Mouse (Mus musculus): ENCODE measurements around the gene Git1. TPM values are rescaled to one million over a fixed set of nuclear protein-coding genes. Genes with fewer than 3 reads are reported as not detected.

Git1 gene
- polyA plus RNA-seq (2015; fragmentation: Nextera tagmentation; extraction: Ambion mirVana) = 2.1 and 2.5 TPM in 2 replicates

DNA sequence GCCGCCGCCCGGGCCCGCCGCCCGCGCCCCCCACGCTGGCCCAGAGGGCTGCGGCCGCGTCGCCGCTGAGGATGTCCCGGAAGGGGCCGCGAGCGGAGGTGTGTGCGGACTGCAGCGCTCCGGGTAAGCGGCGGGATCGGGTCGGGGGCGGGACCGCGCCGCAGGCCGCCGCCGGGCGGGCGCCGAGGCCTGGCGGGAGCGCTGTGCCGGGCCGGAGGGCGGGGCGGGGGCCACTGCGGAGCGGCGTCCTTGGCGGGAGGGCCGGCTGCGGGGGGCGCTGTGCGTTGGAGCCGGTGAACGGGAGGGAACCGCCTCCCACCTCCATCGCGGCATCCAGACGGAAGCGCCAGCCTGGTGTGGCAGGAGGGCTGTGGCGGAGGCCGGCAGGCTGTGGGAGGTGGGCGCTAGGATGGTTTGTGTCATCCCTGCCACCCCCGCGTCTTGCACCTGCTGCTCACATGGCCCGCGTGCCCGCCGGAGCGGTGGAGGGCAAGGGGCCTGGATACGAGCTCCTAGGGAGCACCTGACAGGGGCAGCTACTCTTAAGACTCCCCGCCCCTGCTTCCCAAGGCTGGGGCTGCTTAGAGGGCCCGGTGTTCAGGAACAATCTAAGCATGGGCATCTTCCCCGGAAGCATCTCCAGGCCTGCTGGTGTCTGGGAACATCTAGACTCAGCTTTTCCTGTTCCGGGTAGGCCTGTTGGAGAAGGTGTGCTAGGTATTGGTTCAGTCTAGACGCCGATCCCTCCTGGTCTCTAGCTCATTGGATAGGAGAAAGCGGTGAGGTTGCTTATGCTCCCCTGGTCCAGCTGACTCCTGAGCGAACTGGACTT lies at the start of gene Git1:
Gene Git1 (plus strand): TSS at position 51 of the 832 bp plus-strand sequence.
- WGBS (ENCODE audit: insufficient replicate concordance) = 3% methylated on average over 28 of the region's 74 CpGs
- peak; percentile 60 for DNase-seq

DNA sequence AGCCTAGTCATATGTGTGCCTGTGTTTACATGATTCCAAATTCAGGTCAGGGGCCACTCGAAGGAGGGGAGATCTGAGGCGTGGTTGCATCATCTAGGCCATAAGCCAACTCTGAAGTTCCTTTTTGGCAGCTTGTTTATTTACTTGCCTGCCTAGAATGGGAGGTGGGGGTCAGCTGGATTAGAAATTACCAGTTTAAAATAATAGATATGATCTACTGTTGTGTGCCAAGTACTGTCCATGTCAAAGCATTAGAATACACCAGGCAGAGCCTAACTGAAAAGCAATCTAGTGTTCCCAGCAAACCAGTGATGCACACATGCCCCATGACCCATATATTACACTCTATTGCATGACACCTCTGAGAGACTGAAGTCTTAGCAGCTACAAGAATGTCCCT lies 48.4 kb upstream of the Git1 start:
- Histone ChIP-seq H3K36me3 (replicated peaks; ENCODE audit: insufficient read depth, low read length) (peaks cover 10% of the 10 kb centered on the region), H3K4me2 (ENCODE audit: low read depth, low read length) (no peak overlapping the region), H3K4me3 (ENCODE audit: low read depth, low read length) (no peak overlapping the region), H3K4me1 (ENCODE audit: insufficient read depth) (peaks cover 33% of the 10 kb centered on the region), H3K9me3 (ENCODE audit: low read length) (no peaks in the 10 kb centered on the region), H3K27me3 (ENCODE audit: insufficient read depth, low read length) (no peaks in the 10 kb centered on the region), H3K9ac (replicated peaks) (no peak overlapping the region), H3K27ac (ENCODE audit: low read depth) (peak overlapping the region; percentile 37)
- DNase-seq (peak; percentile 52), ATAC-seq (peak; percentile 77; the same call in 1 of the 2 replicates)
- WGBS (ENCODE audit: insufficient replicate concordance) = 26% methylated on average over 2 of the region's 2 CpGs
- TF ChIP-seq CTCF (IDR thresholded peaks at IDR 0.05; ENCODE audit: low read depth) (no peak), EP300 (IDR thresholded peaks at IDR 0.05; ENCODE audit: low read depth) (peak; percentile 54; the same call in 1 of the 2 replicates)

More for the DNA sequence above, at the start of gene Git1:
- H3K27me3 ChIP-seq (ENCODE audit: insufficient read depth, low read length) = peaks cover 23% of the 10 kb centered on the region
- H3K9me3 ChIP-seq (ENCODE audit: low read length) = no peaks in the 10 kb centered on the region
- TF ChIP-seq EP300 (IDR thresholded peaks at IDR 0.05; ENCODE audit: low read depth) (no peak), CTCF (IDR thresholded peaks at IDR 0.05; ENCODE audit: low read depth) (0 out of 2 replicates have a peak, but pooled peaks have one; percentile 19)
- H3K36me3 ChIP-seq (replicated peaks; ENCODE audit: insufficient read depth, low read length) = no peaks in the 10 kb centered on the region
- H3K9ac ChIP-seq (replicated peaks) = peak within 1 kb of the TSS; percentile 88
- H3K4me3 ChIP-seq (ENCODE audit: low read depth, low read length) = peak within 1 kb of the TSS; percentile 82
- H3K4me2 ChIP-seq (ENCODE audit: low read depth, low read length) = peak within 1 kb of the TSS; percentile 99
- peaks cover 69% of the 10 kb centered on the region for H3K4me1 ChIP-seq (ENCODE audit: insufficient read depth)
- H3K27ac ChIP-seq (ENCODE audit: low read depth) = peak within 1 kb of the TSS; percentile 84
- peak; percentile 5 for ATAC-seq

DNA sequence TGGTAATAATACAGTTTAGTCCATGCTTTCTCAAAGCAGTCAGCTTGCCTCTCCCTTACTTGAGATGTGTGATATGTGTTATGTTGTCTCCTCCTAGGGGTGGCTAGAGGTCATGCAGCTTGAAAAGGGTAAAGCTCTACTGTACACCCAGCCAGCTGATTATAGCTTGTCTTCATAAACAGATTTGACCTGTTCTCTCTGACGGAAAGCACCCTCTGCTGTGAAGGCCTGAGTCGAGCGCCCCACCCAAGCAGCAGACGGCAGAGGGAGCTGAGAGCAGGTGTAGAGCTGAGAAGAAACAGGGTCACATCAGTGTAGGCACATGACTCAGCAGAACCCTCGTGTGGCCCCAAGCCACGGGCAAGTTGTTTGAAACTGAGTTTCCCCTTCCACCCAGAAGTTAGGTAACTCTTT lies 46.7 kb upstream of the Git1 start:
- ATAC-seq = peak; percentile 75
- Histone ChIP-seq H3K27ac (ENCODE audit: low read depth) (peak overlapping the region; percentile 46; the same call in 1 of the 2 replicates), H3K9ac (replicated peaks) (no peak overlapping the region), H3K9me3 (ENCODE audit: low read length) (no peaks in the 10 kb centered on the region), H3K4me3 (ENCODE audit: low read depth, low read length) (no peak overlapping the region), H3K36me3 (replicated peaks; ENCODE audit: insufficient read depth, low read length) (peaks cover 14% of the 10 kb centered on the region), H3K4me1 (ENCODE audit: insufficient read depth) (peaks cover 33% of the 10 kb centered on the region), H3K4me2 (ENCODE audit: low read depth, low read length) (no peak overlapping the region), H3K27me3 (ENCODE audit: insufficient read depth, low read length) (no peaks in the 10 kb centered on the region)
- peak; percentile 39 for DNase-seq
- TF ChIP-seq EP300 (IDR thresholded peaks at IDR 0.05; ENCODE audit: low read depth) (no peak), CTCF (IDR thresholded peaks at IDR 0.05; ENCODE audit: low read depth) (peak; percentile 88)
- WGBS (ENCODE audit: insufficient replicate concordance) = 15% methylated on average over 6 of the region's 6 CpGs

DNA sequence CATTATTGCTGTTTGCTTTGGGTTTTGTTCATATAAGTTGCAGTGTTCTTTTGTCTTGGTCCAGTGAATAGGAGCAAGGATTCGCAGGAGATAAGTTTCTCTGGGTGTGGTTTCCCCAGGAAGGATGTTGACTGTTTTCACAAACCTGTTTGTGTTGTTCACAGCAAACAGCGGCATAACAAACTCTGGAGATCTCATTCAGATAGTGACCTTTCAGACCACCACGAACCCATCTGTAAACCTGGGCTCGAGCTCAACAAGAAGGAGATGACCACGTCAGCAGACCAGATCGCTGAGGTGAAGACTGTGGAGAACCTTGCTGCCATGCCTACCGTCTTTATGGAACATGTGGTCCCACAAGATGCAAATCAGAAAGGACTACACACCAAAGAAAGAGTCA lies 44.1 kb upstream of the Git1 start:
- H3K4me2 ChIP-seq (ENCODE audit: low read depth, low read length) = no peak overlapping the region
- H3K9me3 ChIP-seq (ENCODE audit: low read length) = no peaks in the 10 kb centered on the region
- H3K4me1 ChIP-seq (ENCODE audit: insufficient read depth) = peaks cover 17% of the 10 kb centered on the region
- H3K9ac ChIP-seq (replicated peaks) = no peak overlapping the region
- peaks cover 23% of the 10 kb centered on the region for H3K36me3 ChIP-seq (replicated peaks; ENCODE audit: insufficient read depth, low read length)
- no peaks in the 10 kb centered on the region for H3K27me3 ChIP-seq (ENCODE audit: insufficient read depth, low read length)
- H3K27ac ChIP-seq (ENCODE audit: low read depth) = no peak overlapping the region
- TF ChIP-seq EP300 (IDR thresholded peaks at IDR 0.05; ENCODE audit: low read depth) (no peak), CTCF (IDR thresholded peaks at IDR 0.05; ENCODE audit: low read depth) (no peak)
- no peak overlapping the region for H3K4me3 ChIP-seq (ENCODE audit: low read depth, low read length)
- 81% methylated on average over 7 of the region's 7 CpGs for WGBS (ENCODE audit: insufficient replicate concordance)
- DNase-seq = no peak
- no peak for ATAC-seq

DNA sequence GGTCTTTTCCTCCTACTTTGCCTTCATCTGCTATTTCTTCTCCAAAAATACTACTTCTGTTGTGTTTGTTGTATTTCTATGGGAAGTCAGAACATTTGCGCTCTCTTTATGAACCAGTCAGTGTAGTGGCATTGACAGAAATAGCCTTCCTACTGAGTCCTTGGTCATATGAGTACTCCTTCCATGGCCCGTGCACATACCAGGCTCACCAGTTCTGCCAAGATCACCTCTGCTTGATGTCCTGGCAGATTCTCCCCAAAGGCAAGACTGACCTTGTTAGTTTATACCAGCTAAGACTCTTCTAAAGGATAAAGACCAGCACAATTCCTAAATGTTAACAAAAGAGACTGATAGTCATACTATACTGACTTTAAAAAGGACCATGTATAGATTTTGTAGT lies 41.7 kb upstream of the Git1 start:
- Histone ChIP-seq H3K4me2 (ENCODE audit: low read depth, low read length) (no peak overlapping the region), H3K4me1 (ENCODE audit: insufficient read depth) (peaks cover 4% of the 10 kb centered on the region; the same call in 1 of the 2 replicates), H3K4me3 (ENCODE audit: low read depth, low read length) (no peak overlapping the region), H3K36me3 (replicated peaks; ENCODE audit: insufficient read depth, low read length) (peaks cover 37% of the 10 kb centered on the region), H3K9ac (replicated peaks) (no peak overlapping the region), H3K27ac (ENCODE audit: low read depth) (no peak overlapping the region), H3K9me3 (ENCODE audit: low read length) (no peaks in the 10 kb centered on the region), H3K27me3 (ENCODE audit: insufficient read depth, low read length) (no peaks in the 10 kb centered on the region)
- DNase-seq (no peak), ATAC-seq (no peak)
- TF ChIP-seq CTCF (IDR thresholded peaks at IDR 0.05; ENCODE audit: low read depth) (no peak), EP300 (IDR thresholded peaks at IDR 0.05; ENCODE audit: low read depth) (no peak)
- WGBS (ENCODE audit: insufficient replicate concordance) = 88% methylated on average over 2 of the region's 2 CpGs

DNA sequence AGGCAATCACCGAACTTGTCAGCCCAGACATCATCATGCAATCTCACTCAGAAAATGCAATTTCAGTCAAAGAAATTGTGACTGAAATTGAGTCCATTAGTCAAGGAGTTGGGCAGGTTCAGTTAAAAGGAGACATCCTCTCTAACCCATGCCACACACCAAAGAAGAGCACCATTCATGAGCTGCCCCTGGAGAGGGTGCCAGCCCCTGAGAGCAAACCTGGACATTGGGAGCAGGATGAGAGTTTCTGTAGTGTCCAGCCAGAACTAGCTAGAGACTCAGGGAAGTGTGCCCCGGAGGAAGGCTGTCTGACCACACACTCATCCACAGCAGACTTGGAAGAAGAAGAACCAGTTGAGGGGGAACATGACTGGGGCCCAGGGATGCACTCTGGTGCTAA lies 40.0 kb upstream of the Git1 start:
- no peak overlapping the region for H3K4me2 ChIP-seq (ENCODE audit: low read depth, low read length)
- TF ChIP-seq CTCF (IDR thresholded peaks at IDR 0.05; ENCODE audit: low read depth) = no peak
- no peak for TF ChIP-seq EP300 (IDR thresholded peaks at IDR 0.05; ENCODE audit: low read depth)
- ATAC-seq (no peak), DNase-seq (no peak)
- H3K36me3 ChIP-seq (replicated peaks; ENCODE audit: insufficient read depth, low read length) = peaks cover 37% of the 10 kb centered on the region
- H3K27me3 ChIP-seq (ENCODE audit: insufficient read depth, low read length) = no peaks in the 10 kb centered on the region
- no peak overlapping the region for H3K4me3 ChIP-seq (ENCODE audit: low read depth, low read length)
- H3K4me1 ChIP-seq (ENCODE audit: insufficient read depth) = no peaks in the 10 kb centered on the region
- no peaks in the 10 kb centered on the region for H3K9me3 ChIP-seq (ENCODE audit: low read length)
- WGBS (ENCODE audit: insufficient replicate concordance) = 80% methylated on average over 2 of the region's 2 CpGs
- no peak overlapping the region for H3K27ac ChIP-seq (ENCODE audit: low read depth)
- no peak overlapping the region for H3K9ac ChIP-seq (replicated peaks)

All from liver, postnatal 0 days (tissue).